Mouse (Mus musculus) megakaryocyte-erythroid progenitor cell, adult 5 weeks (primary cell): ENCODE measurements around the gene Cacna1s. TPM values are rescaled to one million over a fixed set of nuclear protein-coding genes. Genes with fewer than 3 reads are reported as not detected.

Experiments
- polyA plus RNA-seq: library from polyadenylated mRNA; stranded (reverse); fragments of >175 nt; gene quantifications from 2 replicates; pipeline ENCODE4 v1.2.3, GENCODE M21; 2012

The Cacna1s gene
- 0.06 and 0.22 TPM in 2 replicates for polyA plus RNA-seq

GRCm38 (mm10) chr1:136052547-136052946, at the start of gene Cacna1s:
Cacna1s (plus strand) TSS chr1:136052750.

DNA sequence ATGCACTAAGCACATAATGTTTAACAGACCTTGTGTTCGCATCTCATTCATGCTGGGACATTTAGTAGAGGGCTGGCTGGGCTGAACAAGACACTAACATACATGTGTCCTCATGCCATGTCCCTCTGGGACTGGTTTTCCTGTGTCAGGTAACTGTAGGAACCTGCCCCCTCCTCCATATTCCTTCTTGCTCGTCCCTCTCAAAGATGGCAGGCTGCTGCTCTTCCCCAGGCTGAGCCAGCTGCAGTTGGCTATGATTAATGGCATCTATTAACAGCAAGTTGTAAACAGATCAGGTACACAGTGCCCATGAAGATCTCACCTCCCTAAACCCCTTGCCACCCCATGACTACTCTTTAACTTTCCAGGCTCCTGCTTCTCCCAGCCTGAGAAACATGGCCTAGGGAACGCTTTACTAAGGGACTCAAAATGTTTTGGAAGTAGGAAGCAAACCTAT, 46.2 kb upstream of the Cacna1s start, which contains the start of gene Igfn1:
Gene Igfn1 (minus strand): TSS at position 51 of the 457 bp plus-strand sequence.

DNA sequence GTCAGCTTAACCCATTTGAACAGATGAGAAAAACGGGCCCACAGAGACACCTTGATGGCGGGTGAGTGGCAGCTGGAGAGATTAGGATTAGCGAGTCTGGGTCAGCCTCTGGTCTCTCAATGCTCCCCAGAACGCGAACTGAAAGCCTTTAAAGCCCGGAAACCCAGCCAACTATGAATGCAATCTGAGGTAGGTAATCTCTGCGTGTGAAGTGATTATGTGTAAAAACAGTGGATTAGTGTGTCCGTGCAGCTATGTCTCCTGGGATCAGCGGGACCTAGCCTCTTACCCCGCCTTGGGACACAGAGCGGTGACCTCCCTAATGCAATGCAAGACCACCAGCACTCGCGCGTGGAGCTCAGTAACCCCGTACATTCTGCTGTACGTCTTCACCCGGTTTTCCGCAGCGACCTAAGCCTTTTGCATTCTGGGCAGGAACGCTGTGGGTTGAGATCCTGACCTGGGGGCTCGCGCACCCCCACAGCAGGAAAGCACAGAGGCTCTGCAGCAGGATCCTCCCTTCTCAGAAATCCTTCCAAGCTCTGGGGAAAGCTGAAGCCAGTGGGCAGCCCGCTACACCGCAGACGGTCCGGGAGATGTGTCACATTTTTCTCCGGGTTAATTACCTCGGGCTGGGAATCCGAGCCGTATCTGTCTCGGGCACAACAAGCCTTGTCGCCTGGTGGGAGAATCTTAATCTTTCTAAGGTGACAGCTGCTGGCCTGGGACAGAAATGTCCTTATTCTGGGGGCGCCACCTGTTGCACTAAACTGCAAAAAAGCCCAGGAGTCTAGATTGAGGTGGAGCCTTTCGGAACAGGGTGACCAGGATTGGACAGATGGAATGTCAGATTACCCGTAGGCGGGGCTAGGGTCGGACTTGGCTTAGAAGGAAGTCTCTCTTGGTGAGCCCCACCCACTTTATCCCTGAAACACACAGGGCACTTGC, 45.1 kb upstream of the Cacna1s start, which contains the start of gene Tmem9:
Gene Tmem9 (plus strand): TSS at position 940 of the 948 bp plus-strand sequence.

GRCm38 (mm10) chr1:136050312-136051012, 2.1 kb upstream of the Cacna1s start, which contains the start of gene Ascl5:
Ascl5 (plus strand) TSS chr1:136050804.

DNA sequence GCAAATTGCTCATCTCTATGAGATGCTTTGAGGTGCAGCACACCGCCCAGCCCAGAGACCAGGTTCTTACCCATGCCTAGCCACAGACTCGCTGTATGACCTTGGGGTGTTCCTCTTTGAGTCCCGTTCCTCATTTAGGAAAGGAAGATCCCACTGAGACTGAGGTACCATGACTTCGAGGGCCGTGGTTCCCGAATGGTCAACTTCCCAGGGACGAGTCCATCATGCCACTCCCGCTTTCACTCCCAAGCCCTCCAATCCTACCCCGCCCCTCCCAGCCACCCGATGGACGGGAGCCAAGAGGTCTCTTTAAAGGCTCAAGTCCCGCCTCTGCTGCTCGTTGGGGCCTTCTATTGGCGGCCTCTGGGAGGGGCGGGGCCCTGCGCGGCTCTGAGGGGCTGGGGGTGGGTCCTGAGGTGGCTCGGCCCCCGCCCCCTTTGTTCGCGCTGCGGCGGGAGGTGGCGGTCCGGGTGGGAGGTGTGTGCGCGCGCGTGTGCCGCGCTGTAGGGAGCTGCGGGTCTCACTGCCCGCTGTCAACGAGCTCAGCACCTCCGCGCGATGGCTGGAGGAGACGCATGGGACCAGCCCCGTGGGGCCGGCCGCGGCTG, 78.5 kb downstream of the Cacna1s start, which contains the start of gene Kif21b:
Gene Kif21b (plus strand): TSS at position 439 of the 608 bp plus-strand sequence.

Other genes starting within 250 kb of the Cacna1s start
- 0.02 and 0.09 TPM in 2 replicates for gene Lad1, start 234.2 kb upstream of the Cacna1s start, polyA plus RNA-seq
- not detected in 2 replicates for gene Tnnt2, start 216.4 kb upstream of the Cacna1s start, polyA plus RNA-seq
- not detected in 2 replicates for gene Pkp1, start 133.5 kb upstream of the Cacna1s start, polyA plus RNA-seq
- gene Igfn1, start 46.4 kb upstream of the Cacna1s start, polyA plus RNA-seq: not detected in 2 replicates
- 16.8 and 27.9 TPM in 2 replicates for gene Tmem9, start 44.6 kb upstream of the Cacna1s start, polyA plus RNA-seq
- gene Ascl5, start 1.9 kb upstream of the Cacna1s start, polyA plus RNA-seq: 0.13 TPM in 1 of 2 replicates, not detected in the other
- 18.6 and 20.0 TPM in 2 replicates for gene Kif21b, start 78.6 kb downstream of the Cacna1s start, polyA plus RNA-seq
- gene Mroh3, start 160.1 kb downstream of the Cacna1s start, polyA plus RNA-seq: not detected in 2 replicates
- 0.22 and 0.51 TPM in 2 replicates for gene Inava, start 181.5 kb downstream of the Cacna1s start, polyA plus RNA-seq
- gene Gpr25, start 208.1 kb downstream of the Cacna1s start, polyA plus RNA-seq: 0.75 and 0.94 TPM in 2 replicates